In genomic region chr2:180484882-180485281, GRCm38 (mm10) we compare ENCODE assay signal across 21 mouse cellular contexts. TPM values are rescaled to one million over a fixed set of nuclear protein-coding genes. Genes with fewer than 3 reads are reported as not detected.
DNase-seq lines count a peak whose midpoint lies in the region; ATAC-seq lines count a peak whose summit lies in the region.
"Had no signal": no experiment of that assay in that cellular context is flagged by ENCODE, and none has a peak within 500 bp of the region (broad histone marks: within the 10 kb centered on the region; RNA-seq: fewer than 3 reads in every experiment).

No protein-coding gene starts in this region.

- H3K4me2 ChIP-seq in kidney, embryonic 15.5 days = no peak overlapping the region
- H3K4me2 ChIP-seq in neural tube, embryonic 13.5 days = no peak overlapping the region
- no peak overlapping the region for H3K4me2 ChIP-seq in hindbrain, embryonic 15.5 days
- H3K4me2 ChIP-seq in heart, embryonic 11.5 days = no peak overlapping the region

- peak; percentile 51 for ATAC-seq in kidney, embryonic 15.5 days (replicated peaks; ENCODE audit: low FRiP score)
- no peak for ATAC-seq in neural tube, embryonic 13.5 days (ENCODE audit: low read depth)
- no peak for ATAC-seq in hindbrain, embryonic 15.5 days (ENCODE audit: low FRiP score, low read depth)
- ATAC-seq in heart, embryonic 11.5 days (replicated peaks; ENCODE audit: insufficient number of reproducible peaks, low FRiP score, low TSS enrichment) = no peak
- ATAC-seq: lung, postnatal 0 days had no signal

- H3K27me3 ChIP-seq in kidney, embryonic 15.5 days = peaks cover 15% of the 10 kb centered on the region
- H3K27me3 ChIP-seq in neural tube, embryonic 13.5 days = 0 out of 2 replicates have a peak, but pooled peaks cover 4% of the 10 kb centered on the region
- peaks cover 5% of the 10 kb centered on the region; the same call in 1 of the 2 replicates for H3K27me3 ChIP-seq in hindbrain, embryonic 15.5 days
- H3K27me3 ChIP-seq in heart, embryonic 11.5 days (ENCODE audit: control insufficient read depth, insufficient read depth, low read length) = peaks cover 34% of the 10 kb centered on the region

- no peak overlapping the region for H3K9ac ChIP-seq in kidney, embryonic 15.5 days
- H3K9ac ChIP-seq in neural tube, embryonic 13.5 days = no peak overlapping the region
- H3K9ac ChIP-seq in hindbrain, embryonic 15.5 days = no peak overlapping the region
- no peak overlapping the region for H3K9ac ChIP-seq in heart, embryonic 11.5 days (ENCODE audit: low read depth, low read length)

- peak overlapping the region; percentile 66 for H3K27ac ChIP-seq in kidney, embryonic 15.5 days
- H3K27ac ChIP-seq in neural tube, embryonic 13.5 days (replicated peaks) = peak overlapping the region; percentile 77
- peak overlapping the region; percentile 58 for H3K27ac ChIP-seq in hindbrain, embryonic 15.5 days (replicated peaks)
- no peak overlapping the region for H3K27ac ChIP-seq in heart, embryonic 11.5 days (ENCODE audit: low read depth, low read length)

- H3K4me3 ChIP-seq in kidney, embryonic 15.5 days (replicated peaks) = no peak overlapping the region
- no peak overlapping the region for H3K4me3 ChIP-seq in neural tube, embryonic 13.5 days
- no peak overlapping the region for H3K4me3 ChIP-seq in hindbrain, embryonic 15.5 days
- no peak overlapping the region for H3K4me3 ChIP-seq in heart, embryonic 11.5 days (ENCODE audit: low read depth, low read length)
- H3K4me3 ChIP-seq: myocyte had no signal

- H3K4me1 ChIP-seq in kidney, embryonic 15.5 days = peaks cover 43% of the 10 kb centered on the region
- peaks cover 46% of the 10 kb centered on the region for H3K4me1 ChIP-seq in neural tube, embryonic 13.5 days (replicated peaks)
- H3K4me1 ChIP-seq in hindbrain, embryonic 15.5 days (replicated peaks) = peaks cover 34% of the 10 kb centered on the region
- H3K4me1 ChIP-seq in heart, embryonic 11.5 days (ENCODE audit: control insufficient read depth, insufficient read depth, low read length) = no peaks in the 10 kb centered on the region

- H3K36me3 ChIP-seq in kidney, embryonic 15.5 days = no peaks in the 10 kb centered on the region
- H3K36me3 ChIP-seq in neural tube, embryonic 13.5 days = no peaks in the 10 kb centered on the region
- no peaks in the 10 kb centered on the region for H3K36me3 ChIP-seq in hindbrain, embryonic 15.5 days
- H3K36me3 ChIP-seq in heart, embryonic 11.5 days (ENCODE audit: control insufficient read depth, insufficient read depth, low read length) = no peaks in the 10 kb centered on the region

- no peaks in the 10 kb centered on the region for H3K9me3 ChIP-seq in kidney, embryonic 15.5 days (replicated peaks)
- no peaks in the 10 kb centered on the region for H3K9me3 ChIP-seq in neural tube, embryonic 13.5 days
- H3K9me3 ChIP-seq in hindbrain, embryonic 15.5 days = no peaks in the 10 kb centered on the region
- no peaks in the 10 kb centered on the region for H3K9me3 ChIP-seq in heart, embryonic 11.5 days (replicated peaks; ENCODE audit: control insufficient read depth, low read length)

- WGBS in kidney, embryonic 15.5 days = 33% methylated on average over 4 of the region's 4 CpGs
- 72% methylated on average over 4 of the region's 4 CpGs for WGBS in neural tube, embryonic 13.5 days
- WGBS in hindbrain, embryonic 15.5 days = 67% methylated on average over 4 of the region's 4 CpGs
- 70% methylated on average over 4 of the region's 4 CpGs for WGBS in heart, embryonic 11.5 days (ENCODE audit: insufficient replicate concordance)

- no peak for DNase-seq in kidney, postnatal 10 days
- DNase-seq in neural tube, embryonic 10.5 days (ENCODE audit: extremely low spot score, low spot score) = no peak
- no peak for DNase-seq in left cerebral cortex, adult 8-10 months (ENCODE audit: low spot score in 2 of 2)
- DNase-seq: cerebellum, adult 8-10 months; heart, postnatal 10 days; kidney, adult 2 months; layer of hippocampus, postnatal 36 days; liver; retina, postnatal 1 day; right cerebral cortex, postnatal 4 days; thymus, adult 2 months had no signal

RNA-seq across cellular contexts. Expression of gene Ntsr1, which starts 14.9 kb away (rescaled TPM):
- 8.6 and 9.7 TPM in 2 replicates for polyA plus RNA-seq in kidney, embryonic 15.5 days (2015; fragmentation: Nextera tagmentation; extraction: Ambion mirVana)
- polyA plus RNA-seq in neural tube, embryonic 13.5 days (2015; fragmentation: Nextera tagmentation; extraction: Ambion mirVana) = 0.43 and 0.47 TPM in 2 replicates
- 2.7 and 2.8 TPM in 2 replicates for polyA plus RNA-seq in hindbrain, embryonic 15.5 days (2015; fragmentation: Nextera tagmentation; extraction: Ambion mirVana)
- total RNA-seq in left cerebral cortex, adult 8-10 months (2022) = 1 to 10 TPM; 6.4 to 9.2 (median 7.2) TPM
- 0.36 and 0.52 TPM in 2 replicates for polyA plus RNA-seq in heart, embryonic 11.5 days (2014; fragmentation: Nextera tagmentation; extraction: Ambion mirVana)
- total RNA-seq: adrenal gland, adult 18-20 months; gastrocnemius, adult 18-20 months; megakaryocyte progenitor cell, adult 5-6 weeks had no signal
- polyA plus RNA-seq: C2C12; kidney, adult 2 months; myocyte had no signal

RNA-seq across cellular contexts. Expression of gene Slco4a1, which starts 28.8 kb away (rescaled TPM):
- 2.2 and 2.3 TPM in 2 replicates for polyA plus RNA-seq in kidney, embryonic 15.5 days (2015; fragmentation: Nextera tagmentation; extraction: Ambion mirVana)
- polyA plus RNA-seq in neural tube, embryonic 13.5 days (2015; fragmentation: Nextera tagmentation; extraction: Ambion mirVana) = 5.1 and 5.4 TPM in 2 replicates
- 1.9 and 2.2 TPM in 2 replicates for polyA plus RNA-seq in hindbrain, embryonic 15.5 days (2015; fragmentation: Nextera tagmentation; extraction: Ambion mirVana)
- 1 to 10 TPM; 1.8 to 3.6 (median 2.9) TPM for total RNA-seq in left cerebral cortex, adult 8-10 months (2022)
- polyA plus RNA-seq in heart, embryonic 11.5 days (2014; fragmentation: Nextera tagmentation; extraction: Ambion mirVana) = 0.35 TPM in 1 of 2 replicates, not detected in the other
- total RNA-seq: gastrocnemius, adult 18-20 months had no signal
